Mouse (Mus musculus) heart, embryonic 10.5 days (tissue): Measurements from ENCODE around the gene Sept1. TPM values are rescaled to one million over a fixed set of nuclear protein-coding genes. Genes with fewer than 3 reads are reported as not detected.
A peak's percentile ranks its signal among the peaks of the same experiment; 100 is the strongest.

Source experiments
- DNase-seq: peaks from one replicate; pipeline ENCODE4 v3.0.0-alpha.2; 2017; ENCODE audit warnings: low spot score
- H3K27ac ChIP-seq: fragments of 300-500 bp; sonication (generic); 2 replicates; pipeline ENCODE4 v1.5.1; 2016; ENCODE audit warnings: mild to moderate bottlenecking
- H3K27me3 ChIP-seq: fragments of 300-500 bp; sonication (generic); 2 replicates; pipeline ENCODE4 v1.6.1; 2016; ENCODE audit warnings: mild to moderate bottlenecking; ENCODE audit not compliant: poor library complexity, insufficient read depth, severe bottlenecking
- H3K36me3 ChIP-seq: fragments of 300-500 bp; sonication (generic); 2 replicates; pipeline ENCODE4 v1.6.1; 2016; ENCODE audit warnings: mild to moderate bottlenecking, moderate library complexity
- H3K4me1 ChIP-seq: fragments of 300-500 bp; sonication (generic); 2 replicates; pipeline ENCODE4 v1.6.1; 2016; ENCODE audit warnings: mild to moderate bottlenecking
- H3K4me3 ChIP-seq: fragments of 300-500 bp; sonication (generic); 2 replicates; pipeline ENCODE4 v1.5.1; 2016; ENCODE audit warnings: mild to moderate bottlenecking, moderate library complexity
- H3K9me3 ChIP-seq: fragments of 300-500 bp; sonication (generic); 2 replicates; pipeline ENCODE4 v1.6.1; 2016; ENCODE audit warnings: mild to moderate bottlenecking, moderate library complexity
- WGBS: fragments of 180-500 bp; shearing (Covaris S2); methylation state at CpG from one replicate; pipeline ENCODE4 v1.1.7; 2016; 5-methylcytosine and 5-hydroxymethylcytosine counted together
- polyA plus RNA-seq: library from polyadenylated mRNA; unstranded; fragments of >200 nt; fragmentation: Nextera tagmentation; extraction: Ambion mirVana; gene quantifications from 2 replicates; pipeline ENCODE4 v1.2.1, GENCODE M21; 2016

The Sept1 gene
- polyA plus RNA-seq, 1 experiment from 2014 or later, result 25.4 TPM

GRCm38 (mm10) chr7:127223515-127224478 lies 9.1 kb downstream of the Sept1 start:
- H3K4me3 ChIP-seq, result no peak overlapping the region
- 74% methylated on average over 6 of the region's 6 CpGs for WGBS
- H3K4me1 ChIP-seq, result peaks cover 8% of the 10 kb centered on the region; the same call in 1 of the 2 replicates
- DNase-seq, result peak; percentile 71
- H3K36me3 ChIP-seq, result peaks cover 2% of the 10 kb centered on the region; the same call in 1 of the 2 replicates
- no peak overlapping the region for H3K27ac ChIP-seq
- no peaks in the 10 kb centered on the region for H3K27me3 ChIP-seq
- no peaks in the 10 kb centered on the region for H3K9me3 ChIP-seq

DNA sequence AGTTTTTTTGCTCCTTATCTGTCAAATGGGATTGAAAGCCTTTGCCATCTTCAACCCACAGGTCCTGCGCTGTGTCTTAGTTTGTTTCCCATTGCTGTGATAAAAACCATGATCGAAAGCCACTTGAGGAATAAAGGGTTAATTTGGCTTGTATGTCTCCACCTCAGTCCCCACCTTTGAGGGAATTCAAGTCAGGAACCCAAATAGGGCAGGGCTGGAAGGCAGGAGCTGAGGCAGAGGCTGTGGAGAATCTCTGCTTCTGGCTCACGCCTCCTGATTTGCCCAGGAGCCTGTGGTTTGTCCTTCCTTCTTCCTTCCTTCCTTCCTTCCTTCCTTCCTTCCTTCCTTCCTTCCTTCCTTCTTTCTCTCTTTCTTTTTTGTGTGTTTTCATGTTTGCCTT lies 9.8 kb downstream of the Sept1 start:
- H3K27me3 ChIP-seq, result no peaks in the 10 kb centered on the region
- no peaks in the 10 kb centered on the region for H3K9me3 ChIP-seq
- H3K4me3 ChIP-seq, result no peak overlapping the region
- H3K27ac ChIP-seq, result no peak overlapping the region
- no peak for DNase-seq
- 98% methylated on average over 3 of the region's 3 CpGs for WGBS
- peaks cover 12% of the 10 kb centered on the region for H3K4me1 ChIP-seq
- H3K36me3 ChIP-seq, result no peaks in the 10 kb centered on the region

DNA sequence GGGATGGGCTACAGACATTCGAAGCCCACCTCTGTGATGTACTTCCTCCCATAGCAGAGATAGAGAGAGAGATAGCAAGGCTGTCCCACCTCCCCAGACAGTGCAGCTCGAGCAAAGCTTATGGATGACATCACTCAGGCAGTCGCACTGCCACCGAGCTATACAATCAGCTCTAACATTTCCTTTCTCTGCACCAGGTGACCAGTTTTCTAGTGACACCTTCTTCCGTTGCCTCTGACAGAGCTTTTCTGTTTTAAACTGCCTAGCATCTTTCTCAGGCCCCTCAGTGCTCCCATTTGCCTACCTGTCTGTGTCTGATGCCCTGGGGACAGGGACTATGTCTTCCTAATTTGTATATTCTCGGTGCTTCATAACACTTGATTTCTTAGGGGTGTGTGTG lies 12.5 kb downstream of the Sept1 start:
- H3K4me1 ChIP-seq, result peaks cover 25% of the 10 kb centered on the region
- WGBS, result 64% methylated on average over 6 of the region's 6 CpGs
- H3K36me3 ChIP-seq, result no peaks in the 10 kb centered on the region
- H3K4me3 ChIP-seq, result no peak overlapping the region
- H3K27me3 ChIP-seq, result no peaks in the 10 kb centered on the region
- H3K9me3 ChIP-seq, result no peaks in the 10 kb centered on the region
- DNase-seq, result no peak
- H3K27ac ChIP-seq, result 0 out of 2 replicates have a peak overlapping the region, but pooled peaks have one; percentile 42

DNA sequence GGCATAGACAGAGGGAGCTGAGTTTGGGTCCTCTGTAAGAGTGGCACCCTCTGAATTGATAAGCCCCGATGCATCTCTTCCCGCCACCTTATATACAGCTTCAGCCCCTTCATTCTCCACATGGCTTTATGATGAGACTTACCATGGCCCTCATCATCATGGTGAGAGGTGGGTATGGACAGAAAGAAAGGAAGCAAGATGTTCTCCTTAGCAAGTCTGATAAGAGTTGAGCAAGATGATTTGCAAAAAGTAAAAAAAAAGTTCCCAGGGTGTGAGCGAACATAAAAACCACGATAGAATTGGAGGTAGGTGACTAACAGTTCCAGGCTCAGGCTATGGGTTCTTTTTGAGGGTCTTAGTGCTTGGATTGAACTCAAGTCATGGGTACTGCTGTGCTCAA lies 14.3 kb downstream of the Sept1 start:
- Histone ChIP-seq H3K4me3 (no peak overlapping the region), H3K36me3 (no peaks in the 10 kb centered on the region), H3K27ac (peak overlapping the region; percentile 79; the same call in 1 of the 2 replicates), H3K4me1 (peaks cover 42% of the 10 kb centered on the region), H3K9me3 (no peaks in the 10 kb centered on the region), H3K27me3 (peaks cover 11% of the 10 kb centered on the region; the same call in 1 of the 2 replicates)
- WGBS, result 82% methylated on average over 4 of the region's 4 CpGs
- no peak for DNase-seq

DNA sequence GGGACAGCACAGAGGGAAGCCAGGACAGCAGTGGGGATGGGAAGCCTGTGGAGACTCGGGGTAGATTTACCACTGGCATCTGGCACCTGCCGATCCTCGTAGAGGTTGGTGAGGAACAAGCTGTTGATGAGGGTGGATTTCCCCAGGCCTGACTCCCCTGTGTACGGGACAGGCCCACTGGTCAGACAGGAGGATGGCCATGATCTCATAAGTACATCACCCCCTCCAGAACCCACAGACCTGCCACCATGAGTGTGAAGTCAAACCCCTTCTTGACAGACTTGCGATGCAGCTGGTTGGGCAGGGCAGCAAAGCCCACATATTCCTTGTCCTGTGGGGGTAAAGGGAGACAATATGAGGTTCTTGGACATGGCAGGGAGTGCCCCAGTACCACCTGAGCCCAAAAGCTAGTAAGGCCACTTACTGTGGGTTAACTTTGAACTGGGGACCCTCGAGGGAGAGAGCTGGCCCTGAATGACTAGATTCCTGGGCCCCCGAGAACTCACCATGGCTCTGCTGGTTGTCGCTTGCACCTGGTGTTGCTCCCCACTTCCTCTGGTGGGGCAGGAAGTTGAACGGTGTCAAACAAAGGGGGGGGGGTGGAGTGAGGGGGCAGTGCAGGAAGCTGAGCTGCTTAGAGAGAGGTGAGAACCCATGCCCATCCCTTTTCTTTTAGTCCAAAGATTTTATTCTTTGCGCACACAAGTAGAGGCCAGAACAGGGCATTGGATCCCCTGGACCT lies 14.9 kb downstream of the Sept1 start:
- Histone ChIP-seq H3K4me3 (peak overlapping the region; percentile 35; the same call in 1 of the 2 replicates), H3K27ac (peak overlapping the region; percentile 79), H3K27me3 (peaks cover 11% of the 10 kb centered on the region; the same call in 1 of the 2 replicates), H3K36me3 (no peaks in the 10 kb centered on the region), H3K9me3 (no peaks in the 10 kb centered on the region), H3K4me1 (peaks cover 46% of the 10 kb centered on the region)
- WGBS, result 54% methylated on average over 10 of the region's 10 CpGs
- DNase-seq, result no peak

DNA sequence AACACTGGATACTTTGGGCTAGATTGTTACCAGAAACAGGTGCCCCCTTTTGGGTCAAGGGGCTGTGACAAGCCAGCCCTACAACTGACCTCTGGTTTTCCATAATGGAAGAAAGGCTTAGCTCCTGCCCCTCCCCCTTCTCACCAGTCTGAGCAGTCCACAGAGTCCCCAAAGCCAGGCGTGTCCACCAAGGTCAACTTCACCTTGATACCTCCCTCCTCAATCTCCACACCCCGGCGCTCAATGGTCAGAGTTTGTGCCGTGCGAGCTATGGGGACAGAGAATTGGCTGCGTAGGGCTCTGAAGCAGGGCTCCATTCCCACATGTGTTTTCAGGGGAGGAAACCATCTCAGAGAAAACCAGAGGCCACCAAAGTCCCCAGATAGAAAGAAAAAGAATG lies 15.5 kb downstream of the Sept1 start:
- 54% methylated on average over 6 of the region's 6 CpGs for WGBS

DNA sequence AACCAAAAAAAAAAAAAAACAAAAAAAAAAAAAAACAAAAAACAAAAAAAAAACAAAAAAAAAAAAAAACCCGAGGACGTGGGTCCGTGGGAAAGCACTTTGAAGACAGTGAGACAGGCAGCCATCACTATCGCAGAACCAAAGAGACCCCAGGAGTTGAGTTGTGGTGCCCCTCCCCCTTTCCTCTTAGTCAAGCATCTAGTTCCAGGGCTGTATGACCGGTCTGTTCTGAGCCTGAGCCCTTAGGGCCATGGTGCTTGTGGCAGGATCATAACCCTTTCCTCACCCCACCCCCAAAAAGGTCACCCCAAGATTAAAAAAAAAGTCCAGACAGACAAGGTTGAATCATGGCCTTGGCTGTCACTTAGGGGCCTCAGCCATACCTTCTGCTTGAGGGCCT lies 16.6 kb downstream of the Sept1 start:
- Histone ChIP-seq H3K4me1 (peaks cover 52% of the 10 kb centered on the region), H3K36me3 (no peaks in the 10 kb centered on the region), H3K27ac (peak overlapping the region; percentile 79; the same call in 1 of the 2 replicates), H3K27me3 (peaks cover 11% of the 10 kb centered on the region; the same call in 1 of the 2 replicates), H3K4me3 (no peak overlapping the region), H3K9me3 (no peaks in the 10 kb centered on the region)
- DNase-seq, result no peak
- WGBS, result 82% methylated on average over 5 of the region's 5 CpGs

More for the DNA sequence above, 15.5 kb downstream of the Sept1 start:
- H3K27ac ChIP-seq, result peak overlapping the region; percentile 79
- peaks cover 46% of the 10 kb centered on the region for H3K4me1 ChIP-seq
- H3K9me3 ChIP-seq, result no peaks in the 10 kb centered on the region
- H3K27me3 ChIP-seq, result peaks cover 11% of the 10 kb centered on the region; the same call in 1 of the 2 replicates
- DNase-seq, result no peak
- H3K4me3 ChIP-seq, result peak overlapping the region; percentile 35
- H3K36me3 ChIP-seq, result no peaks in the 10 kb centered on the region

- Histone ChIP-seq H3K27ac (peak overlapping the region; percentile 23), H3K9me3 (no peaks in the 10 kb centered on the region), H3K27me3 (peaks cover 11% of the 10 kb centered on the region; the same call in 1 of the 2 replicates), H3K4me3 (peak overlapping the region; percentile 44), H3K36me3 (no peaks in the 10 kb centered on the region), H3K4me1 (peaks cover 54% of the 10 kb centered on the region)
- peak; percentile 86 for DNase-seq
- 19% methylated on average over 33 of the region's 33 CpGs for WGBS
These were observed 17.7 kb downstream of the Sept1 start for GRCm38 (mm10) chr7:127214981-127215871.

DNA sequence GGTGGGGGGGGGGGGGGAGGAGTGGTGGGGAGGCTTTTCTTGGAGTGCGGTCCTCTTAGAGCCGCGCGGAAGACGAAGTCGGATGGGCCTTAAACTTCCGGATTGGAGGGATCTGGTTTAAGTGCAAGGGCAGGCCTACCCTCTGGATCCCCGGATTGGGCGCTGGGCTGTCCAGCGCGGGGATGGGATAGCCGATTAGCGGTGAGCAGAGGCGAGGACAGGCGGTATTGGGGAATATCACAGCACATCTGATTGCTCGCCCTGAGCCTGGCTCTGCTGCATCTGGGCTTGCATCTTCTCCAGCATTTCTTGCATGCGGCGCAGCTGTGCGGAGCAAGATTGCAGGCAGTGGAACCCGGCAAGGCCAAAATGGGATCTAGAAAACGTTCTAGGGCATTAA lies 18.4 kb downstream of the Sept1 start:
- peak overlapping the region; percentile 23 for H3K27ac ChIP-seq
- DNase-seq, result no peak
- H3K4me3 ChIP-seq, result peak overlapping the region; percentile 44
- no peaks in the 10 kb centered on the region for H3K36me3 ChIP-seq
- WGBS, result 18% methylated on average over 21 of the region's 21 CpGs
- H3K9me3 ChIP-seq, result no peaks in the 10 kb centered on the region
- peaks cover 55% of the 10 kb centered on the region for H3K4me1 ChIP-seq
- H3K27me3 ChIP-seq, result peaks cover 11% of the 10 kb centered on the region; the same call in 1 of the 2 replicates

DNA sequence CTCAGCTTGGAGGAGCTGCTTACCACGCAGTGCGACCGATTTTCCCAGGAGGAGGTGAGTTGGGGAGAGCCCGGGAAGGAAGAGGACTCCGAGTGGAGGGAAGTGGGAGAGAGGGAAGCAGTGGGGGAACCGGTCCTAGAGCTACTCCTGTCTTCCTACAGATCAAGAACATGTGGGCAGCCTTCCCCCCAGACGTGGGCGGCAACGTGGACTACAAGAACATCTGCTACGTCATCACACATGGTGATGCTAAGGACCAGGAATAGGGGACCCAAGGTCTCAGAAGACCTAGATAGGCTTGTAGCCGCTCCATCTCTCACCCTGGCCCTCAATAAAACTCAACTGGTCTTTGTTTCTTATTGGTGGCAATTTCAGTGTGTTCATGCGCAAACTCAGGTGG lies 19.0 kb downstream of the Sept1 start:
- Histone ChIP-seq H3K36me3 (no peaks in the 10 kb centered on the region), H3K27ac (peak overlapping the region; percentile 23; the same call in 1 of the 2 replicates), H3K27me3 (peaks cover 11% of the 10 kb centered on the region; the same call in 1 of the 2 replicates), H3K4me1 (peaks cover 60% of the 10 kb centered on the region), H3K4me3 (peak overlapping the region; percentile 44), H3K9me3 (no peaks in the 10 kb centered on the region)
- no peak for DNase-seq
- WGBS, result 45% methylated on average over 12 of the region's 12 CpGs

DNA sequence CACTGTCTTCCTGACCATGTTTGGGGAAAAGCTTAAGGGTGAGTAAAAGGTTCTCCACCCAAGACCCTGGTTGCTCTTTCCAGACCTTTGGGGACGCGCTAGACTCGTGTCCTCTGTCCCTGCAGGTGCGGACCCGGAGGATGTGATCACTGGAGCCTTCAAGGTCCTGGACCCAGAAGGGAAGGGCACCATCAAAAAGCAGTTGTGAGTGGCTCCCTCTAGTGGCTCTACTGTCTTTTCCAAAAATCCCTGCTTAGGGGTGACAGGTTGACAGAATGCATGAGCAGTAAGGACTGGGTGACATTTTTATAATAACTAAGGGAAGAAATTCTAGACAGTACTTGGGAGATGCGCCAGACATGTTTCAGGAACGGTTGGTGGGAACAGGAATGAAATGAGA lies 19.4 kb downstream of the Sept1 start:
- no peaks in the 10 kb centered on the region for H3K36me3 ChIP-seq
- peaks cover 11% of the 10 kb centered on the region; the same call in 1 of the 2 replicates for H3K27me3 ChIP-seq
- WGBS, result 37% methylated on average over 7 of the region's 7 CpGs
- DNase-seq, result no peak
- no peak overlapping the region for H3K4me3 ChIP-seq
- no peaks in the 10 kb centered on the region for H3K9me3 ChIP-seq
- no peak overlapping the region for H3K27ac ChIP-seq
- H3K4me1 ChIP-seq, result peaks cover 60% of the 10 kb centered on the region
